Mouse (Mus musculus) spleen, postnatal 4 days (tissue): ENCODE data around the gene Rgs9.
"Not testable (repeated sequence)": the region's sequence is repeated elsewhere in the genome, so short reads cannot be mapped to it uniquely, and the experiment has no call there.

Source experiments
- DNase-seq, 2 experiments: peaks; one replicate each; pipeline ENCODE4 v3.0.0; 2022; ENCODE audit warnings: low spot score in 2 of 2

The Rgs9 gene

DNA sequence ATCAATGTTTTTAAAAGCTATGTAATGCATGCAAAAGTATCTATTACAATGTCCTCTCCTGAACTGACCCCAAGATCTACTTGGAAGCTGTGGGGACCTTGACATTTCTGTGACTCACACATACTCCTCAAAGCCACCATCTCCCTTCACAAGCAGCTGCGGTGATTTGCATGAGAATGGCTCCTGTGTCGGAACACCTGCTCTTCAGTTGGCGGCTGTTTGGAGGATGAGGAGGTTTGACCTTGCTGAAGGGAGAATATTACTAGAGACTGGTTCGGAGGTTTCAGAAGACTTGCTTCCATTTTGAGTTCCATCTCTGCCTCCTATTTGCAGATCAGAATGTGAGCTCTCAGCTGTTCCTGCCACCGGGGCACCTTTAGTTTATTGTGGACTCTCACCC is 7.8 kb upstream of the Rgs9 start:
- no peak for DNase-seq

DNA sequence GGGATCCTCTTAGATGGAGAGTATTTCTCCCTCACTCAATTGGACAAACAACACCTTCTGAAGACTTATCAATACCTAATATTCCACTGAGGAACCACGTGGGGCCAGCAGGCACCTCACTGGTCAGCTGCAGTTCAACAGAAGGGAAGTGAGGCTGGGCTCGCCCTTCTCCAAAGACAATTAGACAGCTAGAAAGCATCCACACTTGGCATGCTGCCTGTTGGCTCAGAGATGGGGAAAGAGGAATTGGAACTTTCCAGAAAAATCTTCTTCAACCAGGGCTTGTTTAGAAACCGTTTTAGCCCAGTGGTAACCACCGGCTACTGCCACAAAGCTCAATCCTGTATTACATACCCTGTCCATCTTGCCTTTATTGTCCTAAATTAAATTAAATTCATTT is 4.4 kb upstream of the Rgs9 start:
- no peak for DNase-seq

DNA sequence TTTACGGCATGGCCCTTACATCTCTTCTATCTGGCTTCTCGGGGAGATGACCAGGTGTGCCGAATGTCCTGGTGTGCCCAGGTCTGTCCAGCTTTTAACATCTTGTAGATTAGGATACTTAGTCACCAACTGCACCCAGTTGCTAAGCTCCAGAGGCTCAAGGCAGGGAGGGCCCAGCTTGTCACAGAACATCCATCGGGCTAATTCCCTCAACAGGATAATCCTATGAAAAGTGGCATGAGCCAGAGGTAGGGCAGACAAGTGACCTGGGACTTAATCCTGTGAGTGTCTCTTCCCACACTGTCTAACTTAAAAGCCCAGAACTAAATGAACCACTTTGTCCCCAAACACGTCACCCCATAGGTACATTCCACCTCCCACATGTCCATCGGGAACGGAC is 898 bp downstream of the Rgs9 start:
- no peak for DNase-seq

DNA sequence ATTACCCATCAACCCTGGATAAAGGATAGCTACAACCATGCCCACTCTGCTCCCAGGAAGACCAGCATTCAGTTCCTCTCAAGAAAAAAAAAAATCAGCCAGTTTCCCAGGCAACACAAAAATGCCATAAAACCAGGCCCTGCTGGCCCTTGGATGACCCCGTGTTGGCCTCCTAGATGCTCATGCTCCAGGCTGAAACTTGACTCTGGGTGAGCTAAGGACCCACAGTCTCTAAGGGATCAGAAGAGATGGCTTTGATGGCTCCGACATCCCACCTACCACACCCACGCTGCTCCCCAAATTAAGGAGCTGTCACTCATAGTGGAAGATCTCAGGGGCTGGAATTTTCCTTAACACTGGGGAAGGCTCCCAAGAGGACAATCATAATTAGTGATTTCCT is 5.9 kb downstream of the Rgs9 start:
- DNase-seq, result no peak

DNA sequence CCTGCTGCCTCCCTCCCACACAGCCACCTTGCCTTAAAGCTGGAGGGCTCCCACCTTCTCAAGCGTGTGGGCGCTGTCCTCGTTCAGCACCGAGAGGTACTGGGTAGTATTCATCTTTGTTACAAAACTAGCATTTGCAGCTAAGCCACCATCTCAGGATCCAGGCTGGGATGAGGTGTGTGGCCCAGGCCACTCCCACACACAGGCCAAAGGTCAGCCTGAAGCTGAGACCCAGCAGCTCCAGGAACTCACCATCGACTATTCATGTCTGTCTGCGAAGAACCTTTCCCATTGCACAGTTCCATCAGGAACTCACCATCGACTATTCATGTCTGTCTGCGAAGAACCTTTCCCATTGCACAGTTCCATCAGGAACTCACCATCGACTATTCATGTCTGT is 8.6 kb downstream of the Rgs9 start:
- DNase-seq, result not testable (repeated sequence)

DNA sequence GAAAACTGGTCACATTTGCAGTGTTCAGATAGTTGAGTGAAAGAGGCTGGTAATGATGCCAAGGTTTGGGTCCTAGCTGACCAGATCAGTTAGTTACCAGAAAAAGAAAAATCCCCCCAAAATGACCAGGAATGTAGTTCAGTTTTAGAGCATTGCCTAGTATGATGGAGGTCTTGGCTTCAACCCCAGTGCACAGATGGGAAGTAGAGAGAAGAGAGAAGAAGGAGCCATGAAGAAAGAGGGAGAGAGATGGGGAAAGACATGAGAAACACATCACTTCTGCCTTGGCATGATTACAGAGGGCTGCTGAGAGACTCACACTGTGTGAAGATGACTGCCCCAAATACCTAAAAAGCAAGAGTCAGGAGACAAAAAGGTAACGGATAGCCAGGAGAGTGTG is 13.1 kb downstream of the Rgs9 start:
- no peak for DNase-seq

DNA sequence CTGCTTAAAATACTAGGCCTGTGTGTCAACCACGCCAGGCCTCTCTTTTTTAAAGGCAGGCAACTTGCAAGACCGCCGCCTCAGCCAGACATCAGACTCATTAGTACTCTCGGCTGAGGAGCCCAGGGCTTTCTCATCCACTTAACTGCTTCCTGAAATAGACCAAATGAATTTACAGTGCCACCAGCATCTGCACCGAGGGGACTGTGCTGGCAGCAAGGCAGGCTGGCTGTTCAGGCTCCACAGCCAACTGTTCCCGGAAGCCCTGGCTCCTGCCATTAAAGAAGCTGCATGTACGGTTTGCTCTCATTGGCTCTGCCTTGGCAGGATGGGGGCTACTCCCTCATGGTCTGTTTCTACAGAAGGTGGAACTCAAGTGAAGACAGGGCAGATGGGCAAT is 19.7 kb downstream of the Rgs9 start:
- no peak for DNase-seq

DNA sequence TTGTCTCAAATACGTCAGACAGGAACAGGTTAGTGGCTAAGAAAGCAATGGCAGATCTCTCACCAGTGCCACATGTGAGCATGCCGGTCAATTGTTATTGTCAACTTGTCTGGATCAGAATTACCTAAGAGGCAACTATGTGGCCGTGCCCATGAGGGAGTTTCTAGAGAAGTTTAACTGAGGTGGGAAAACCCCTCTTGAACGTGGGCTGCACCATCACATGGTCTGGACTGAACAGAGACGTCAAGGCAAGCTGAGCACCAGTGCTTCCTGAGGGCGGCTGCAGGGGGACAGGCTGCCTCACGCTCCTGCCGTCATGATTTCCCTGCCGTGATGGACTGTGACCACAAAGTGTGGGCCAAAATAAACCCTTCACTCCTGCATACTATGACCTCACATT is 26.5 kb downstream of the Rgs9 start:
- no peak for DNase-seq

DNA sequence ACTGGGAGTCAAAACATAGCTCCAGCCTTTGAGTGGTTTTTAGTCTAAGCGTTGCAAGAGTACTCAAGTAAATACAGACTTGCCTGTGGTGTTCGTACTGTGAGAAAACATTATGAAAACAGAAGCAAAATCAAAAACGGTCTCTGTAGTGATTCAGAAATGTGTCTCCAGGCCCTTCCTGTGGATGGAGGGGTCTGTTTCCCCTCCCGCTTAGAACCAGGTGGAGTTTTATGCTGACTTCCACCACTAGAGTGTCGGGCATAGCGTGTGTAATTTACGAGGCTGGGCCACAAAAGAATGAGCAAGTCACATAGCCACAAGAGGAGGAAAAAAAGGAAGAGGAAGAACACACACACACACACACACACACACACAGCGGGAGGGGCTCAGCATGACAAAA is 27.6 kb downstream of the Rgs9 start:
- no peak for DNase-seq

DNA sequence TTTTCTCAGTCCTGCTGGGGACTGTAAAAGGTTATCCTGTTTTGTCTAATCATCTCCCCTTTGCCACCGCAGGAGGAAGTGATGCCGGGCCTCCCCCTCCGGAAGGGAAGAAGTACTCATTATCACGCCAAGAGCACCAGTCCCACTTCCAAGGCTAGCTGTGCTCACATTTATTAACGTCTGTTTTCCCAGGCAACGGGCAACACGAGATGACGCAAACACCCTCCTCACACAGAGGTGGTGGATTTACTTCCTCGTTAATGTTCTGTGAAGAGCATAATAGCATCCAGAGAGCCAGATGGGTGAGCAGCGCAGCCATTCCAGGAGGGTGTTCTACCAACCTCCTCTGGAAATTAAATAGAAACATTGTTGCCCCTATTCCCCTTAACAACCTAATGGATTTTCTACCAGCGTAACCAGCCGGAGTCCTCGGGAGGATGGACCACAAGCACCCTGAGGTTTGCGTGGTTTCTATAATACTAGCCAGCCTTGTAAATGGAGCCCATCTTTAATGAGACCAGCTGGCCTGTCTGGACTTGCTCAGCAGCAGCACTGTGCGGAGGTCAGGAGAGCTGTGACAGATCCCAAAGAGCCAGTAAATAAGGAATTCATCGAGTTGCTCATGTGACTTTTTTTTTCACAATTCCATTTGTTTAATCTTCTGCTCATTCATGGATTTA is 28.1 kb downstream of the Rgs9 start:
- no peak for DNase-seq

DNA sequence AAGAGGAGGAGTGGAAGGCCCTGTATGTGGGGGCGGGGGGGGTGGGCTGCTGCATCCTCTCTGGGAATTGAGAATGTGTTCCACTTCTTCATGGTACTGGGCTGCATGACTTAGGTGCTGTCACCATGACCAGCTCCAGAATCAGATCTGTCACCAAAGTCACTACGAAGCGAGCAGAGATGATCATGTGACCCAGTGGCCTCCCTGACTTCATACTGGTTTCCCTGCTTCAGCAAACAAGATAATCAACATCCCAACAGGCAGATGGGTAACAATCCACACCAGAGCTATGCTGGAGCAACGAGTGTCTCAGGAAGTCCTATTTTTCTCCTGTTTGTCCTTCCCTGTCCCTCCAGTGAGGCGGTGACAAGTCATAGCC is 28.7 kb downstream of the Rgs9 start:
- no peak for DNase-seq

DNA sequence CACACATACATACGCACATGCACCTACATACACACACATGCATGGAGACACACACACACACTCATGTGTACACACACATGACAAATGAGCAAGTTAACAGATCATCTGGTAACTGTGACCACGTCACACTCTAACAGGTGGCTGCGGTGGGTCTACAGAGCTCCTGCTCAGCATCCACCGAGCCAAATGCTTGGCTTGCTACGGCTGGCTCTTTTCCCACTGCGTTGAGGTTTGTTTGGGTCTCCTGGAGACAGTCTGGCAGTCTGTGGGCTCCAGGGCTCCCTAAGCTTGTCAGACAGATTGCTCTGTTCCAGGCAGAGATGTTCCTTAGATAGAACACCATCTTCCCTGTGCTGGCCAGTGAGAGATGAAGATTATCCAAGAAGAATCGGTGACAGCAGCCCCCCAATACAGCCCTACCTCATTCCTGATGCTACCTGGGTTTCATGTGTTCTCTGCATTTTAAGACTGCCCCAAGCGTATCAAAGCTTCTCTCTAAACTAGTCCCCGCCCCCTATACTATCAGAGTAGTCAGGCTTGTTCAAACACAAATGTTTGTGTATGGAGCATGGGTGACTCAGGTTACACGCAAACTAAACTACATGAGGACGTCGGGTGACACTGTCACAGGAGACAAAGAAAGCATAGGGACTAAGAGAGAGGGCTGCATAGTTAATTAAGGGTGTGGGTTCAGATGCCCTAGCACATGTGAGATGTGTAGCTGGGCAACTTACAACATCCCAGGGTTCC is 31.6 kb downstream of the Rgs9 start:
- DNase-seq, result no peak

DNA sequence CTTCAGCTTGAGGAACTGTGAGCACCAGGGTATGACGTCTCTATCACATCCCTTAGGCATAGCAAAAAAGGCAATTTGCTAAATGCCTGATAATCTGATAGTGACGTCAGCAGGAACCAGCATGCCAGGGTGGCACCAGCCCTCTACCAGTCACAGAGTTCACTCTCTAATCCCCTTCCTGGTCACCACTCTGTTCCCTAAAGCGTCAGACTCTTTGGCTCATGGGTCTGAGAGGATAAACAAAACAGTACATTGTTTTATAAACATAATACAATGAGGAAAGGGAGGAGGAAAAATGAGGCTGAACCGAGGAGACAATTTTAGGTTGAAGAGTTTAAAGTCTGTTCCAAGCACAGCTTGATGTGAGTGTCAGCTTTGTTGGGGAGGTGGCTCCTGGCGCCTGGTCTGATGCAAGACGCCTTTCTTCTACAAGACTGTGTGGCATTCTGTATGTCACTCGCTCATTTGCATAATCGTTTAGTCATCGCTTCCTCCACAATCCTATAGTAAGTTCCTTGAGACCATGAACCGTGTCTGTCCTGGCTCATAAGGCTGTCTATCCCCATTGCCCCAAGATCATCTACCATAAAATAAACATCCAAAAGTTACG is 33.7 kb downstream of the Rgs9 start:
- DNase-seq, result no peak

DNA sequence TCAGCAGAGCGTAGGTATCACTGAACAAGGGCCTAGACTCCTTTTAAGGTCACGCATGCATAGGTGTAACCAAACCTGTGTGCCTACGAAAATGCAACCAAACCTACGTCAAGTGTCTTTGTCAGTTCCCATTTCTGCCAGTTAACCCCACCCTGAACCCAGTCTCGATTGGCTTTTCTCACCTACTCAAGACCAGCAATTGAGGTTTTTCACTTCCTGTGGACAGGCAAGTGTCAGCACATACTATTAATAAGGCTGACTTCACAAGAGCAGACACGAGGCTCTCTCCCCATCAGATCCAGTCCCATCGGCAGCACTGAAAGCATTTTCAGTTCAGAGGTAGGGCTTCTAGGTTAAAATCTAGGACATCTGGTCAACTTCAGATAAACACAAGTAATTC is 37.4 kb downstream of the Rgs9 start:
- no peak for DNase-seq

DNA sequence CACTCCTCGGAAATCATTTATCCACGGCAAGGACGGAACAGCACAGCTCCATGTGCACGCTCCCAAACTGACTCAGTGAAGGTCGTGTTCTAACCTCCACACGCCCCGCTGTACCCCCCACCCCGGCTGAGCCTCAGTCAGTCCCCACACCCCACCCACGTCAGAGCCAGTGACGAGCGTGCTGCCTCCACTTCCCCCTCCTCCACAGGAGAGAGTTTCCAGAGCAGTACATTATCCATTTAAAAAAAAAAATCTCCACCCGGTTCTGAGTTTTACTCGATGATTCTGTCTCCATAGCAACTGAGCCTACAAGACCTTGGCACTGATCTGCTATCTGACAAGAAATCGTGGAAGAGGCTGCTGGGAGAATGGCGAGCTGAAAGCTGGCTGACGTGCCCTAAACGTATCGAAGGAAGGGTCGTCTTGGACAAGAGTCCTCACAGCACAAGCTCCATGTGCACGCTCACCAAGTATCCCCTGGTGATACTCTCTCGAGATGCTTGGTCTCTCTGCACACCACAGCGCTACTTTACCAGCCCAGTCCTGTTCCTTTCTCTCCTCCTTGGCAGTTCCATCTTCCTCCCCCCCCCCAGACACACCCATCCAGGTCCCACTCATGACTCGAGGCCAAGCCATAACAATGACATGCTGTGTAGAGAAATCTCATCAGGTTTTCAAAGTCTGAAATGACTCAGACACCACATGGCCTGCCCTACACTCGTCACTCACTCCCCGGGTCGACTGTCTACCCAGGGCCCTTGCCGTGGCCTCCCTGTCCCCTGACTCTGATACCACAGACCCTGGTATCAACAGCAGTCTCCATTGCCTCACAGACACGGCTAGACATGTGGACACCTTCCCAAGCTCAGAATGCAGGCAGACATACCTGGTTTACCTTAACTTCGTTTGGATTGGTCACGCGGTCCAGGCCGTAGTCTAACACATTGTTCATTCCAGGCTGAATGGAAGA is 38.7 kb downstream of the Rgs9 start:
- no peak for DNase-seq

DNA sequence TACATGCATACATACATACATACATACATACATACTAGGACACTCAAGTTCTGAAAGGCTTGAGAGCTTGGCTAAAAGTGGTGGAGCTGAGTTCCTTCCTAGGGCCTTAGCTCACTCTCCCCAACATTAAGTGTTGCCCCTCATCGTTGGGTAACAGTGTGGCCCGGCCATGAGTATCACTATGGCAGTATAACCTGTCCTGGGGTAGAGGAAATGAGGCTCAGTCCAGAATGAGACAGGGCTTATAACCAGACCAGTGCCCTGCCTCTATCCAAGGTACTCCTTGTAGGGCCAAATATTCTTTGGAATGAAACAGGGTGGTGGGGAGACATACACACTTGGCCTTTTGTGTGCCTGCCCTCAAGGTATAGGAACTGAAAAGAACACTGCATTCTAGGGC is 40.1 kb downstream of the Rgs9 start:
- no peak for DNase-seq

DNA sequence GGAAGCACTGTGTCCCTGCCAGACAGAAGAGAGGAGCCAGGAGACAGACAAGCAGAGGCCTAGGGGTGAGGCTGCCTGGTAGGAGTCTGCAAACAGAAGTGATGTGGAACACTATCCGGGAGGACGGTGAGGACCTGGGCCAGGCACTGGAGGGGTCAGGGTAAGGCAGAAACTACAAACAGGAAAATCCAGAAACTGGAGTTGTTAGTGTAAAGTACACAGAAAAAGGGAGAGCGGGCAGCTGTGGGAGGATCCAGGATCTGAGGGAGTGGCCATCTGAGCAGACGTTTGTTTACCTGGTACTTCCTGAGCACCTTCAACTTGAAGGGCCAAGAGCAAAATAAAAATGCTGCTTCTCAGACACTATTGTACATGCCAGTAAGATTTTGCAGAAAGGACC is 42.9 kb downstream of the Rgs9 start:
- no peak for DNase-seq

DNA sequence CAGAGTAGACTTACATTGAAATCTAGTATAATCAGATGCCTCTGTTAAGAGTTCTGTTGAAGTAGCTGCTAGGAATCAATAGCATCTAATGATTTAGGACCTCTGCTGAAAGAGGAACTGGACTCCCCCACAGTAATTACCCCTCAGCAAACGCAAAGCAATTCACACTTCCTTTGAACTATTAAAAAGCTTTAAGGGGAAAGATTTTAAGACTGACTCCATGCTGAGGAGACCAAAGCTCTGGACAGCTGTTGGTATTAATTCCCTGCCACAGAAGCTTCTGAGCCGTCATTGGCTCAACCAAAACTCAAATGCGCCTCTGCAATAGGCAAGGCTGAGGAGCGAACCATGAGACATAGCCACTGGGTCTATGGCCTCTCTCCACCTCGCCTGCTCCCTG is 45.4 kb downstream of the Rgs9 start:
- no peak for DNase-seq

DNA sequence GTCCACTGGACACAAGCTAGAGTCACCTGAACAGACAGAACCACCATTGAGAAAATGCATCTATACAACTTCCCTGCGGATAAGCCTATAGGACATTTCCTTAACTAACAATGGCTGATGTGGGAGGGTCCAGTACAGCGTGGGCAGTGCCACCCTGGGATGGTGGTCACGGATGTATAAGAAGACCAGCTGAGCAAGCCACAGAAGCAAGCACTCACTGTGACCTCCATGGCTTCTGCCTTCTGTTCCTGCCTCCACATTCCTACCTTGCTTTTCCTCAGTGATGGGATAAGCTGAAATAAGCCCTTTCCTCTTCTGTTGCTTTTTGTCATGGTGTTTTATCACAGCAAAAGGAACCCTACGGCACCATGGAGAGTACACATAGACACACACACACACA is 47.4 kb downstream of the Rgs9 start:
- DNase-seq, result no peak

DNA sequence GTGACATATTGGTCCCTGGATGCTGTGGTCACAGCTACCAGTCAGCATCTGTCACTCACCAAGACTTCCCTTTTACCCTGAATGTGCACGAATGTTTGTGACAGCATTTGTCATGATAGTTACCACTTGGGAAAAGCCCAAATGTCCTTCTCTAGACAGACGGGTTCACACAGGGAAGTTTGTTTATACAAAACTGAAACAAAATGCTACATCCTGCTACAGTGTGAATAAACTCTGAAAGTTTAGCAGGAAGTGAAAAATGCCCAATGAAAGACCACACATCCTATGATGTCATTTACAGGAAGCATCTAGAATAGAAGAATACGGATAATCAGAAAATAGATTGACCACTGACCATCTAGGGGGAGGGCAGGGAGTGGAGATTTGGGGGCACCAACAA is 51.0 kb downstream of the Rgs9 start:
- no peak for DNase-seq

DNA sequence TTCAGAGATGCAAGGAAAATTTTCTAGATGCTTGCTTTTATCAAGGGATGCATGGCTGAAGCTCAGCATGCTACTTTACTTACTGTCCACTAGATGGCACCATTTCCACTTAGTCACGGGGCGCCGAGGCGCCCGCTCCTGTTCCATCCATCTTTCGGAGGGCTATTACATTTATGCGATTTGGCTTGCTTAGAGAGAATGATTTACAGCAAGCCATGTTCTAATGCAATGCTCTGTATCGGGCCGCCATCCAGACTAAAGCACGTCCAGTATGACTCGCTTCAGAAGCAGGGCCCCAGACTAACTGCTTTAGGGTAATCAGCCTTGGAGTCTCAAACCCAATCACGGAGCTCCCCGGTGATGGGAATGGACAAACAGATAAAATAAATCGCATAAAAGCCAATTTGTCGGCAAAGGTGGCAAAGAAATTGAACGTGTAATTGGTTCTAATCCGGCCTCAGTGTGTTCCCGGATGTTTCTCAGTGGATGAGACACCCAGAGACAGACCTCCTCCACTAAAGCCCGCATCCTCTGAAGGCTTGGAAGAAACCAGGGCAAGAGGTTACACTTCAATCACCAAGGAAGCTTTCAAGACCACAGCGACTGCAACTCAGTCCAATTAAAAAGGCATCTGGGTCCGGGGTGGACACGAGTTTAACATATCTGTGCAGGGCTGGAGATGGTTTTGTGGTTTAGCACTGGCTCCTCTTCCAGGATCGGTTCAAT is 53.1 kb downstream of the Rgs9 start:
- no peak for DNase-seq

DNA sequence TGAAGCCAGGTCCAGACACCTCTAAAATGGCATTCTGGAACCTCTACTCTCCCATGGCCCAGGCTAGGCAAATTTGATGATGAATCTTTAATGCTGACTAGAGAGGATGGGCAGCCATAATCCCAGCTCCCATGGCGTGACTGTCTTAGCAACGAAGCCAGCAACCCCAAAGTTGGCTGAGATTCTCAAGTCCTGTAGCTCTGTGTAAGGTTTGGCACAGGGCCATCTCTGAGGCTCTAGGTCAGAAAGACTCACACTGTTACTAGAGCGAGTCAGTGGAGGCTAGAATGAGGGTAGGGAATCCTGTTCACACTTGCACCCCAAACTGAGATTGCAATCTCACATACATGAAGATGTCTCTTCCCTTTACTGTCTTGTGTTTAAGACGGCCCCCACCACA is 57.8 kb downstream of the Rgs9 start:
- no peak for DNase-seq
